Mouse (Mus musculus): ENCODE measurements around the gene Trim46. TPM values are rescaled to one million over a fixed set of nuclear protein-coding genes. Genes with fewer than 3 reads are reported as not detected.

The Trim46 gene
- polyA plus RNA-seq, 1 experiment from 2014 or later = 13.5 TPM

- ATAC-seq (replicated peaks; ENCODE audit: low FRiP score) (no peak), DNase-seq (ENCODE audit: low spot score) (no peak)
- WGBS = 75% methylated on average over 10 of the region's 10 CpGs
- Histone ChIP-seq H3K27me3 (ENCODE audit: control insufficient read depth, insufficient read depth, low read length) (no peaks in the 10 kb centered on the region), H3K9ac (ENCODE audit: low read length) (no peak overlapping the region), H3K9me3 (ENCODE audit: control insufficient read depth, low read length) (no peaks in the 10 kb centered on the region), H3K27ac (ENCODE audit: low read depth, low read length) (no peak overlapping the region), H3K4me3 (ENCODE audit: low read depth, low read length) (no peak overlapping the region), H3K4me2 (ENCODE audit: low read depth, low read length, severe bottlenecking) (no peak overlapping the region), H3K36me3 (ENCODE audit: control insufficient read depth, insufficient read depth, low read length) (no peaks in the 10 kb centered on the region), H3K4me1 (replicated peaks; ENCODE audit: control insufficient read depth, insufficient read depth, low read length) (peaks cover 5% of the 10 kb centered on the region; the same call in 1 of the 2 replicates)
These were observed 16.3 kb upstream of the Trim46 start for GRCm38 (mm10) chr3:89262417-89262816.

DNA sequence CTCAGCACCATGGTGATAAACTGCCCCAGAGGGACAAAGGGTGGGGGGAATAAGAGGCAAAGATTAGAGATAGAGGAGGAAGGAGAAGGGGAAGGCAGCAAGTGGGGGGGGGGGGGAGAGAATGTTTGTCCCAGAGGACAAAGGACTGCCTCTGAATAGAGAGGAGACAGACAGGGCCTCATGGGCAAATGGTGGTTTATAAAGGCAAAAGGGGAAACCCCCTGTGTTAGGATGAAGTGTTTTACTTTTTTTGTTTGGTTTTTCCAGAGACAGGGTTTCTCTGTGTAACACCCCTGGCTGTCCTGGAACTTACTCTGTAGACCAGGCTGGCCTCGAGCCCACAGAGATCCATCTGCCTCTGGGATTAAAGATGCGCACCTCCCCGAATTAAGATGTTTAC, 14.1 kb upstream of the Trim46 start:
- Histone ChIP-seq H3K9ac (ENCODE audit: low read length) (no peak overlapping the region), H3K9me3 (ENCODE audit: control insufficient read depth, low read length) (no peaks in the 10 kb centered on the region), H3K27me3 (ENCODE audit: control insufficient read depth, insufficient read depth, low read length) (no peaks in the 10 kb centered on the region), H3K27ac (ENCODE audit: low read depth, low read length) (no peak overlapping the region), H3K36me3 (ENCODE audit: control insufficient read depth, insufficient read depth, low read length) (no peaks in the 10 kb centered on the region), H3K4me1 (replicated peaks; ENCODE audit: control insufficient read depth, insufficient read depth, low read length) (no peaks in the 10 kb centered on the region), H3K4me3 (ENCODE audit: low read depth, low read length) (no peak overlapping the region), H3K4me2 (ENCODE audit: low read depth, low read length, severe bottlenecking) (no peak overlapping the region)
- DNase-seq (ENCODE audit: low spot score) (no peak), ATAC-seq (replicated peaks; ENCODE audit: low FRiP score) (no peak)
- 78% methylated on average over 3 of the region's 3 CpGs for WGBS

GRCm38 (mm10) chr3:89259076-89259475, 13.0 kb upstream of the Trim46 start, which contains the start of gene Dpm3:
Gene Dpm3 (plus strand): TSS chr3:89259358.
- WGBS = 65% methylated on average over 7 of the region's 7 CpGs

GRCm38 (mm10) chr3:89256177-89256576, 10.1 kb upstream of the Trim46 start:
- H3K36me3 ChIP-seq (ENCODE audit: control insufficient read depth, insufficient read depth, low read length) = no peaks in the 10 kb centered on the region
- ATAC-seq (replicated peaks; ENCODE audit: low FRiP score) (no peak), DNase-seq (ENCODE audit: low spot score) (no peak)
- H3K27me3 ChIP-seq (ENCODE audit: control insufficient read depth, insufficient read depth, low read length) = no peaks in the 10 kb centered on the region; the same call in 1 of the 2 replicates
- 80% methylated on average over 5 of the region's 5 CpGs for WGBS
- H3K27ac ChIP-seq (ENCODE audit: low read depth, low read length) = no peak overlapping the region
- H3K4me2 ChIP-seq (ENCODE audit: low read depth, low read length, severe bottlenecking) = no peak overlapping the region
- H3K4me3 ChIP-seq (ENCODE audit: low read depth, low read length) = no peak overlapping the region
- no peaks in the 10 kb centered on the region for H3K9me3 ChIP-seq (ENCODE audit: control insufficient read depth, low read length)
- peaks cover 2% of the 10 kb centered on the region; the same call in 1 of the 2 replicates for H3K4me1 ChIP-seq (replicated peaks; ENCODE audit: control insufficient read depth, insufficient read depth, low read length)
- no peak overlapping the region for H3K9ac ChIP-seq (ENCODE audit: low read length)

More at GRCm38 (mm10) chr3:89259076-89259475, 13.0 kb upstream of the Trim46 start, which contains the start of gene Dpm3:
- Histone ChIP-seq H3K9ac (ENCODE audit: low read length) (no peak within 1 kb of the TSS), H3K4me3 (ENCODE audit: low read depth, low read length) (no peak within 1 kb of the TSS), H3K36me3 (ENCODE audit: control insufficient read depth, insufficient read depth, low read length) (no peaks in the 10 kb centered on the region), H3K27ac (ENCODE audit: low read depth, low read length) (no peak within 1 kb of the TSS), H3K9me3 (ENCODE audit: control insufficient read depth, low read length) (no peaks in the 10 kb centered on the region), H3K4me2 (ENCODE audit: low read depth, low read length, severe bottlenecking) (no peak within 1 kb of the TSS), H3K4me1 (replicated peaks; ENCODE audit: control insufficient read depth, insufficient read depth, low read length) (no peaks in the 10 kb centered on the region), H3K27me3 (ENCODE audit: control insufficient read depth, insufficient read depth, low read length) (no peaks in the 10 kb centered on the region)
- ATAC-seq (replicated peaks; ENCODE audit: low FRiP score) = no peak
- no peak for DNase-seq (ENCODE audit: low spot score)

DNA sequence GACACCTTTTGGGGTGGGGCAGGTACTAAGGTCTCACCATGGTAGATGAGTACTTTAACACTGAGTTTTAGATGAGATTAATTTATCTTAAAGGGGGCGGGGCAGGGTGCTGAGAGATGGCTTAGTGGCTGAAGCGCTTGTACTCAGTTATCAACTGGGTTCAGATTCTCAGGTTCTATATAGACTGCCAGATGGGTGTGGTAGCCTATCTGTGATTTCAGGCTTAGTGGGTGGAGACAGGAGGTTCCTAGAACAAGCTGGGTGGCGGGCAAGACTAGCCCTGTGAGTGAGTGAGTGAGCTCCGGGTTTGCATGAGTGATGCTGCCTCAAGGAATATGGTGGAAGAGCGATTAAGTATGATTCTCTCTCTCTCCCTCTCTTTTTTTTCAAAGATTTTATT, 8.9 kb upstream of the Trim46 start:
- Histone ChIP-seq H3K4me3 (ENCODE audit: low read depth, low read length) (no peak overlapping the region), H3K27ac (ENCODE audit: low read depth, low read length) (no peak overlapping the region), H3K9me3 (ENCODE audit: control insufficient read depth, low read length) (no peaks in the 10 kb centered on the region), H3K36me3 (ENCODE audit: control insufficient read depth, insufficient read depth, low read length) (no peaks in the 10 kb centered on the region), H3K4me1 (replicated peaks; ENCODE audit: control insufficient read depth, insufficient read depth, low read length) (peaks cover 3% of the 10 kb centered on the region; the same call in 1 of the 2 replicates), H3K9ac (ENCODE audit: low read length) (no peak overlapping the region), H3K27me3 (ENCODE audit: control insufficient read depth, insufficient read depth, low read length) (no peaks in the 10 kb centered on the region; the same call in 1 of the 2 replicates), H3K4me2 (ENCODE audit: low read depth, low read length, severe bottlenecking) (no peak overlapping the region)
- DNase-seq (ENCODE audit: low spot score) (no peak), ATAC-seq (replicated peaks; ENCODE audit: low FRiP score) (no peak)
- WGBS = 90% methylated on average over 5 of the region's 5 CpGs

DNA sequence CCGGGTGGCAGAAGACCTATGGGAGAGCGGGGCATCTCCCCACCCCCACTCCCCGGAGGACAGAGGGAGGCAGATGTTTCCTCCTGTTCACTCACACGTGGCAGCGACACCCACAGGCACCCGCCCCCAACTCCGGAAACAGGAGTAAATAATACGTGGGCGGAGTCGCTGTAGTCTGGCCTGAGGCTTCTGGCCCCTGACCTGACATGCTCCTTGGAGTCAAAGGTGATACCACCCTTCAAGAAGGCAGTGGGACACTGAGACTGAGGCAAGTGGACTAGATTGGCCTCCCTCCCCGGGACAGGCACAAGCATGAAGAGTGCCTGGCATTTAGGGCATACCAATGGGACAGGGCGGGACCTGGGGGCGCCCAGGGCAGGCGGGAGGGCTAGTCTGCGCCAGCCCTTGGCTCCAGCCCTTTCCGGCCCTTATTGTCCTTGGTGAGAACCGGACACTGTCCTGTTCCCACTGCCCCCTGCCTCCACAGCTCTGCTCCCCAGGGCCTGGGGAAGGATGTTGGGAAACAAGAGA, 5.3 kb upstream of the Trim46 start:
- H3K36me3 ChIP-seq (ENCODE audit: control insufficient read depth, insufficient read depth, low read length) = no peaks in the 10 kb centered on the region; the same call in 1 of the 2 replicates
- no peak overlapping the region for H3K4me2 ChIP-seq (ENCODE audit: low read depth, low read length, severe bottlenecking)
- peaks cover 7% of the 10 kb centered on the region for H3K4me1 ChIP-seq (replicated peaks; ENCODE audit: control insufficient read depth, insufficient read depth, low read length)
- 0 out of 2 replicates have a peak overlapping the region, but pooled peaks have one; percentile 9 for H3K9ac ChIP-seq (ENCODE audit: low read length)
- no peaks in the 10 kb centered on the region; the same call in 1 of the 2 replicates for H3K27me3 ChIP-seq (ENCODE audit: control insufficient read depth, insufficient read depth, low read length)
- WGBS = 11% methylated on average over 17 of the region's 17 CpGs
- H3K27ac ChIP-seq (ENCODE audit: low read depth, low read length) = no peak overlapping the region
- DNase-seq (ENCODE audit: low spot score) = no peak
- ATAC-seq (replicated peaks; ENCODE audit: low FRiP score) = no peak
- no peaks in the 10 kb centered on the region for H3K9me3 ChIP-seq (ENCODE audit: control insufficient read depth, low read length)
- no peak overlapping the region for H3K4me3 ChIP-seq (ENCODE audit: low read depth, low read length)

GRCm38 (mm10) chr3:89250435-89251040, 4.4 kb upstream of the Trim46 start:
- no peak overlapping the region for H3K4me3 ChIP-seq (ENCODE audit: low read depth, low read length)
- H3K4me2 ChIP-seq (ENCODE audit: low read depth, low read length, severe bottlenecking) = no peak overlapping the region
- ATAC-seq (replicated peaks; ENCODE audit: low FRiP score) = no peak

GRCm38 (mm10) chr3:89247466-89247865, 1.4 kb upstream of the Trim46 start:
- peak overlapping the region; percentile 79; the same call in 1 of the 2 replicates for H3K4me2 ChIP-seq (ENCODE audit: low read depth, low read length, severe bottlenecking)
- 86% methylated on average over 4 of the region's 4 CpGs for WGBS
- peak overlapping the region; percentile 84 for H3K9ac ChIP-seq (ENCODE audit: low read length)
- H3K9me3 ChIP-seq (ENCODE audit: control insufficient read depth, low read length) = no peaks in the 10 kb centered on the region
- no peak for ATAC-seq (replicated peaks; ENCODE audit: low FRiP score)
- H3K27me3 ChIP-seq (ENCODE audit: control insufficient read depth, insufficient read depth, low read length) = no peaks in the 10 kb centered on the region; the same call in 1 of the 2 replicates
- H3K4me3 ChIP-seq (ENCODE audit: low read depth, low read length) = peak overlapping the region; percentile 78
- DNase-seq (ENCODE audit: low spot score) = no peak
- H3K4me1 ChIP-seq (replicated peaks; ENCODE audit: control insufficient read depth, insufficient read depth, low read length) = peaks cover 27% of the 10 kb centered on the region
- no peaks in the 10 kb centered on the region; the same call in 1 of the 2 replicates for H3K36me3 ChIP-seq (ENCODE audit: control insufficient read depth, insufficient read depth, low read length)
- no peak overlapping the region for H3K27ac ChIP-seq (ENCODE audit: low read depth, low read length)

More at GRCm38 (mm10) chr3:89250435-89251040, 4.4 kb upstream of the Trim46 start:
- Histone ChIP-seq H3K4me1 (replicated peaks; ENCODE audit: control insufficient read depth, insufficient read depth, low read length) (peaks cover 12% of the 10 kb centered on the region), H3K27ac (ENCODE audit: low read depth, low read length) (no peak overlapping the region), H3K27me3 (ENCODE audit: control insufficient read depth, insufficient read depth, low read length) (no peaks in the 10 kb centered on the region; the same call in 1 of the 2 replicates), H3K9me3 (ENCODE audit: control insufficient read depth, low read length) (no peaks in the 10 kb centered on the region), H3K36me3 (ENCODE audit: control insufficient read depth, insufficient read depth, low read length) (no peaks in the 10 kb centered on the region; the same call in 1 of the 2 replicates), H3K9ac (ENCODE audit: low read length) (no peak overlapping the region)
- no peak for DNase-seq (ENCODE audit: low spot score)
- WGBS = 24% methylated on average over 7 of the region's 7 CpGs

Data from forebrain, embryonic 11.5 days (tissue).